Mouse (Mus musculus) right cerebral cortex, adult 2 months (tissue): ENCODE measurements at regions not wholly inside any gene's neighbourhood (a gene's known extent, or its start where the extent isn't known, plus 50 kb on each side); places are given as distances from the start of the nearest gene placed in this dataset.
A peak's percentile ranks its signal among the peaks of the same experiment; 100 is the strongest.

ENCODE experiments used
- DNase-seq, 2 experiments: peaks; one replicate each; pipeline ENCODE4 v3.0.0; 2021 to 2022; ENCODE audit warnings: low spot score in 2 of 2

GRCm38 (mm10) chrX:98375437-98375836, 226.9 kb downstream of the Ar start:
- DNase-seq, result no peak

GRCm38 (mm10) chrX:98380247-98380905, 231.8 kb downstream of the Ar start:
- DNase-seq, result peak in 1 of 2 experiments; percentile 7

GRCm38 (mm10) chrX:98384017-98384416, 235.4 kb downstream of the Ar start:
- no peak for DNase-seq

GRCm38 (mm10) chrX:98392376-98392775, 243.8 kb downstream of the Ar start:
- DNase-seq, result peak in 1 of 2 experiments; percentile 3

- no peak for DNase-seq
Measured at GRCm38 (mm10) chrX:98409090-98409489, 260.5 kb downstream of the Ar start.

GRCm38 (mm10) chrX:98419437-98419836, 270.9 kb downstream of the Ar start:
- no peak for DNase-seq

- DNase-seq, result no peak
Measured at GRCm38 (mm10) chrX:98452026-98452425, 303.5 kb downstream of the Ar start.

- no peak for DNase-seq
Measured at GRCm38 (mm10) chrX:98476473-98477254, 328.1 kb downstream of the Ar start.
